Mouse (Mus musculus): ENCODE results near the gene Gm8909. TPM values are rescaled to one million over a fixed set of nuclear protein-coding genes. Genes with fewer than 3 reads are reported as not detected.
A peak's percentile ranks its signal among the peaks of the same experiment; 100 is the strongest.
"Not testable (repeated sequence)": the region's sequence is repeated elsewhere in the genome, so short reads cannot be mapped to it uniquely, and the experiment has no call there.

Gene Gm8909
- not detected in 2 replicates for total RNA-seq (2017)

DNA sequence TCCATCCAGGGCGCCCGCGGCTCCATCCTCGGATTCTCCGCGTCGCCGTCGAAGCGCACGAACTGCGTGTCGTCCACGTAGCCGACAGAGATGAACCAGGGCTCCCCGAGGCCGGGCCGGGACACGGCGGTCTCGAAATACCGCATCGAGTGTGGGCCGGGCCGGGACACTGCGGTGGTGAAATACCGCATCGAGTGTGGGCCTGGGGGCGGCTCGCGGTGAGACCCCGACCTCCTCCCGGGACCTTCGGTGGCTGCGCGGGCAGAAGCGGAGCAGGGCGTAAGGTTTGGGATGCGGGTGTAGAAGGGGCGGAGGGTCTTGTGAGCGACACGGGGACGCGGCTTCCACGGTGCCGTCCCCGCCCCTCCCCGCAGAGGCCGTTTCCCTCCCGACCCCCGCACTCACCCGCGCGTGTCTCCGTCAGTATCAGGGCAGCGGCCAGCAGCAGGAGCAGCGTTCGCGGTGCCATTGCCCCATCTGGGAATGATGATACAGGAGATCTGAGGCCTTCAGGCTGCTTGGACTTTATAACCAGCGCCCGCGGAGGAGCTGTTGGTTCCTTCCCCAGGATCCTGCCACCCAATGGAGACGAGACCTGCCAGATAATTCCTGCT lies at the start of gene Gm8909:
Gm8909 (minus strand) TSS at position 499 of the 614 bp plus-strand sequence.
- 0 out of 4 replicates have a peak, but pooled peaks of 1 of the 2 experiments have one; percentile 21 for ATAC-seq (replicated peaks in 1 of 2; ENCODE audit: insufficient read depth in 1 of 2, low FRiP score in 2 of 2, low TSS enrichment in 1 of 2, low read depth in 1 of 2, poor library complexity in 2 of 2, severe bottlenecking in 2 of 2)

GRCm38 (mm10) chr17:36215586-36215985 lies 47.2 kb upstream of the Gm8909 start:
- no peak for ATAC-seq (replicated peaks in 1 of 2; ENCODE audit: insufficient read depth in 1 of 2, low FRiP score in 2 of 2, low TSS enrichment in 1 of 2, low read depth in 1 of 2, poor library complexity in 2 of 2, severe bottlenecking in 2 of 2)

- no peak for ATAC-seq (replicated peaks in 1 of 2; ENCODE audit: insufficient read depth in 1 of 2, low FRiP score in 2 of 2, low TSS enrichment in 1 of 2, low read depth in 1 of 2, poor library complexity in 2 of 2, severe bottlenecking in 2 of 2)
These were observed 38.5 kb upstream of the Gm8909 start for GRCm38 (mm10) chr17:36206846-36207245.

- ATAC-seq (replicated peaks in 1 of 2; ENCODE audit: insufficient read depth in 1 of 2, low FRiP score in 2 of 2, low TSS enrichment in 1 of 2, low read depth in 1 of 2, poor library complexity in 2 of 2, severe bottlenecking in 2 of 2) = peak in 1 of 2 experiments; percentile 20; a peak in 1 of 4 replicates
These were observed 37.5 kb upstream of the Gm8909 start for GRCm38 (mm10) chr17:36205862-36206261.

DNA sequence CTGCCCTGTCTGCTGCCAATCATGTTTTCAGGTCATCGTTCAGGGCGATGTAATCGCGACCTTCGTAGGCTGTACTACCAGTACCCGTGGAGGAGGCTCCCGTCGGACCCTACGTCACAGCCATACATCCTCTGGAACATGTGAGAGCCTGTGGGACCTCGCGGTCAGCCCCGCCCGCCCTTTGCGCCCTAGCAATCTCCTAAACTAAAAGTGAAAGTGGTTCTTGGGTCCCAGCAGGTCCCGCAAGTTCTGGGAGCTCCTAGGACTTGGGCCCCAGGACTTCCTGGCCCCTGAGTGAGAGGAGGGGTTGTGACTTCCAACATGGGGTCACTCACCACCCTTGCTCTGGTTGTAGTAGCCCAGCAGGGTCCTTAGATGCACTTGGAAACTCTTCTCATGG lies 37.1 kb upstream of the Gm8909 start:
- peak; percentile 78 to 95 for ATAC-seq (replicated peaks in 1 of 2; ENCODE audit: insufficient read depth in 1 of 2, low FRiP score in 2 of 2, low TSS enrichment in 1 of 2, low read depth in 1 of 2, poor library complexity in 2 of 2, severe bottlenecking in 2 of 2)

- ATAC-seq (replicated peaks in 1 of 2; ENCODE audit: insufficient read depth in 1 of 2, low FRiP score in 2 of 2, low TSS enrichment in 1 of 2, low read depth in 1 of 2, poor library complexity in 2 of 2, severe bottlenecking in 2 of 2) = no peak
These were observed 33.5 kb upstream of the Gm8909 start for GRCm38 (mm10) chr17:36201851-36202250.

GRCm38 (mm10) chr17:36198317-36198716 lies 30.0 kb upstream of the Gm8909 start:
- peak; percentile 44 to 50 for ATAC-seq (replicated peaks in 1 of 2; ENCODE audit: insufficient read depth in 1 of 2, low FRiP score in 2 of 2, low TSS enrichment in 1 of 2, low read depth in 1 of 2, poor library complexity in 2 of 2, severe bottlenecking in 2 of 2)

GRCm38 (mm10) chr17:36194471-36194870 lies 26.1 kb upstream of the Gm8909 start:
- ATAC-seq (replicated peaks in 1 of 2; ENCODE audit: insufficient read depth in 1 of 2, low FRiP score in 2 of 2, low TSS enrichment in 1 of 2, low read depth in 1 of 2, poor library complexity in 2 of 2, severe bottlenecking in 2 of 2) = no peak

DNA sequence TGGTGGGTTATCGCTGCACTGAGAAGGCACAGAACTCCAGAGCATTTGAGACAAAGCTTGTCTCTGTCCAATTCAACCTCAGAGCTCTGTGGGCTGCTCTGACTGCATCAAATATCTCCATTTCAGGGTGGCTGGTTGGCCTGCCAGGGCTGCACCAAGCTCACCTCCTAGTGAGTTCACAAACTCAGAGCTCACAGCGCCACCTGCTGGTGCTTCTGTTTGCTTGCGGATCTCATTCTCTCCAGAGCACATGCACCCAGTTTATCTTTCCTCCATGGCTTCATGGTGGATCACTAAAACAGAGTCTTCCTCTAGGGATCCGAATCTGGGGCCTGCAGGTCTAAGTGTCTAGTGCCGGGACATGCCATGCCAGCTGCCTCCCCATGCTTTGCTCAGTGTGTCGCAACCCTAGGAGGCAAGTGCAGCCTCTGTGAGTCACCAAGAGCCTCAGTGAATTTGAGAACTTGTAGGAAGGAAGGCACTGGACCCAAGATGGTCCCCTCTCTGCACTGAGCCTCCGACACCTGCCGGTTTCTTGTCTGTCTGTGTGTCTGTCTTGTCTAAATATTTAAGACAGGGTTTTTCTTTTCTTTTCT lies 25.3 kb upstream of the Gm8909 start:
- peak; percentile 70 to 79 for ATAC-seq (replicated peaks in 1 of 2; ENCODE audit: insufficient read depth in 1 of 2, low FRiP score in 2 of 2, low TSS enrichment in 1 of 2, low read depth in 1 of 2, poor library complexity in 2 of 2, severe bottlenecking in 2 of 2)

DNA sequence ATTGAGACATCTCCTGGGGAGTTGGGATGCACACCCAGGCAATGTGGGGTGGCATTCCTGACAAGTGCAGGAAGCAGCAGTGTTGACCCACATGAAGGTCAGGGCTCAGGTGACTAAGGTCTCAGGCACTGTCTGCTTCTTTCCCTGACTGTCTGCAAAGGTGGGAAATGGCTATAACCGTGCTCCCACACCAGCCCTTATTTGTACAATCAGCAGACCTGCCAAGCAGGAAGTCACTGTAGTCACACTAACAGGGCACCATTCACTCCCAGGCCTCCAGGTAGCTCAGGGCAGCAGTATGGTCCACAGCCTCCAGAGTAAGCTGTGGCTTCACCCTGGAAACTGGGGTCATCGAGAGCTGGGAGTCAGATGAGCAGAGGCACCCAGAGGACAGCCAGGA lies 24.0 kb upstream of the Gm8909 start:
- ATAC-seq (replicated peaks in 1 of 2; ENCODE audit: insufficient read depth in 1 of 2, low FRiP score in 2 of 2, low TSS enrichment in 1 of 2, low read depth in 1 of 2, poor library complexity in 2 of 2, severe bottlenecking in 2 of 2) = no peak

DNA sequence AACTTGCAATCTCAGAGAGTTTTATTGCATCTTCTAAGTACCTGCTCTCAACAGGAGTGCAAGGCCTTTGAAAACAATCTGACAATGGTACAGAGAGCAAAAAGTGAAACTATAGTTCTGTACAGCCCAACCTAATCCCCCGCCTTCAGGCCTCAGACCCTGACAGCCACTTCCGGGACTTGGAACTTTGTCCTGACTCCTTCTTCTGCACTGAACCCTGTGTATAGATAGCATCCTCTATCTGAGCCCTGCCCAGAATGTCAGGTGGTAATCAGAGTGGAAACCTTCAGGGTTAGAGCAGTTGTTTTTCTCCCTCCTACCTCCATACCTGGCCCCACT lies 21.8 kb upstream of the Gm8909 start, which contains the start of gene H2-T3:
H2-T3 (minus strand) TSS at position 119 of the 339 bp plus-strand sequence.
- no peak for ATAC-seq (replicated peaks in 1 of 2; ENCODE audit: insufficient read depth in 1 of 2, low FRiP score in 2 of 2, low TSS enrichment in 1 of 2, low read depth in 1 of 2, poor library complexity in 2 of 2, severe bottlenecking in 2 of 2)

GRCm38 (mm10) chr17:36189491-36190168 lies 21.3 kb upstream of the Gm8909 start:
- no peak for ATAC-seq (replicated peaks in 1 of 2; ENCODE audit: insufficient read depth in 1 of 2, low FRiP score in 2 of 2, low TSS enrichment in 1 of 2, low read depth in 1 of 2, poor library complexity in 2 of 2, severe bottlenecking in 2 of 2)

DNA sequence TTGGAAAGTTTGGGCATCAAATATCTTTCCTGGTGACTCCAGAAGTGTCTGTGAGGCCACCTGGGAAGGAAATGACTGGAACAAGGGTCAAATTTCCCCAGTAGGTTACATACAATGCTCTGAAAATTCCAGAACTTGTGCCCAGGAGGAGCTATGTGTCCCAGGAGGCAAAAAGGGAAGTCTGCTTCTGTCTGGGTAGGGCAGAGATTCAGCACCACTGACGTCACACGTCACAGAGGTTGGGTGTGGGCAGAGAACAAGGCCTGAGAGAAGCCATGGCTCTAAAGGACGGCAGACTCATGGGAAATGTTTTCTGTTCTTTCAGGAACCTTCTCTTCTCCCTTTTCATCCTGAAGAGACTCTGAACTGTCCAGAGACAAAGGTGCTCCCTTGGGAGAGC lies 19.2 kb upstream of the Gm8909 start:
- 0 out of 4 replicates have a peak, but pooled peaks of 1 of the 2 experiments have one; percentile 22 for ATAC-seq (replicated peaks in 1 of 2; ENCODE audit: insufficient read depth in 1 of 2, low FRiP score in 2 of 2, low TSS enrichment in 1 of 2, low read depth in 1 of 2, poor library complexity in 2 of 2, severe bottlenecking in 2 of 2)

- ATAC-seq (replicated peaks in 1 of 2; ENCODE audit: insufficient read depth in 1 of 2, low FRiP score in 2 of 2, low TSS enrichment in 1 of 2, low read depth in 1 of 2, poor library complexity in 2 of 2, severe bottlenecking in 2 of 2) = no peak
These were observed 13.9 kb upstream of the Gm8909 start for GRCm38 (mm10) chr17:36182212-36182611.

DNA sequence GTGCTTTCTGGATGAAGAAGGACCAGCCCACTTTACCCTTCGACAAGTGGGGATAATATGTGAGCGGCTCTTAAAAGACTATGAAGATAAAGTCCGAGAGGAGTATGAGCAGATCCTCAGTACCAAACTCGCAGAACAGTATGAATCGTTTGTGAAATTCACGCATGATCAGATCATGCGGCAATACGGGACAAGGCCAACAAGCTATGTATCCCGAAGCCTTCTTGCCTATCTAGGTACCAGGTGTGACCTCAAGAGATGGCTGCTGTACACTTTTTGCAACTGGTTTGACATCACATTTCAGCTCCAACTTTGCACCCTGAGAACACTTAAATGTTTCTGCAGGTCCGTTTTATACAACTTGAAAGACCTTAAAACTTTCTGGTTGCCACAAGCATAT lies 11.1 kb upstream of the Gm8909 start:
- not testable (repeated sequence) for ATAC-seq (replicated peaks in 1 of 2; ENCODE audit: insufficient read depth in 1 of 2, low FRiP score in 2 of 2, low TSS enrichment in 1 of 2, low read depth in 1 of 2, poor library complexity in 2 of 2, severe bottlenecking in 2 of 2)

DNA sequence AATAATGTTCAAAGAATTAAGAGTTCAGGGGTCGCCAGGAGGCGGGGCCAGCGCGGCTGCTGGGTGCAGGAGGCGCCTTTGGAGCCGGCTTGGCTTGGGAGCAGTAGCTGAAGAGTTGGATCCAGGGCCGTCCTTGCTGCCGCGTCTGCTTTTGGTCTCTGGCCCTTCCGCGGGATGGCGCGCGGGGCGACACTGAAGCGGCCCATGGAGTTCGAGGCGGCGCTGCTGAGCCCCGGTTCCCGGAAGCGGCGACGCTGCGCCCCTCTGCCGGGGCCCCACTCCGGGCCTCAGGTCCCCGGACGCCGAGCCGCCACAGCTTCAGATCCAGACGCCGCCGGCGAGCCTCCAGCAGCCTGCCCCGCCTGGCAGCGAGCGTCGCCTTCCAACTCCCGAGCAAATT lies 10.6 kb upstream of the Gm8909 start:
- peak; percentile 42 to 75; a peak in 3 of 4 replicates for ATAC-seq (replicated peaks in 1 of 2; ENCODE audit: insufficient read depth in 1 of 2, low FRiP score in 2 of 2, low TSS enrichment in 1 of 2, low read depth in 1 of 2, poor library complexity in 2 of 2, severe bottlenecking in 2 of 2)

GRCm38 (mm10) chr17:36176132-36176531 lies 7.8 kb upstream of the Gm8909 start:
- ATAC-seq (replicated peaks in 1 of 2; ENCODE audit: insufficient read depth in 1 of 2, low FRiP score in 2 of 2, low TSS enrichment in 1 of 2, low read depth in 1 of 2, poor library complexity in 2 of 2, severe bottlenecking in 2 of 2) = not testable (repeated sequence)

- no peak for ATAC-seq (replicated peaks in 1 of 2; ENCODE audit: insufficient read depth in 1 of 2, low FRiP score in 2 of 2, low TSS enrichment in 1 of 2, low read depth in 1 of 2, poor library complexity in 2 of 2, severe bottlenecking in 2 of 2)
These were observed 2.0 kb upstream of the Gm8909 start for GRCm38 (mm10) chr17:36170287-36170814.
